Mouse (Mus musculus): ENCODE data around the gene Sae1.
"Not testable (repeated sequence)": the region's sequence is repeated elsewhere in the genome, so short reads cannot be mapped to it uniquely, and the experiment has no call there.

Sae1 gene

GRCm38 (mm10) chr7:16310521-16311452 is 76.8 kb downstream of the Sae1 start:
- DNase-seq (ENCODE audit: low spot score in 2 of 2): peak; percentile 59 to 63

GRCm38 (mm10) chr7:16310020-16310520 is 77.5 kb downstream of the Sae1 start:
- peak; percentile 72 to 77 for DNase-seq (ENCODE audit: low spot score in 2 of 2)

GRCm38 (mm10) chr7:16309318-16310019 is 78.1 kb downstream of the Sae1 start:
- peak; percentile 74 to 78 for DNase-seq (ENCODE audit: low spot score in 2 of 2)

DNA sequence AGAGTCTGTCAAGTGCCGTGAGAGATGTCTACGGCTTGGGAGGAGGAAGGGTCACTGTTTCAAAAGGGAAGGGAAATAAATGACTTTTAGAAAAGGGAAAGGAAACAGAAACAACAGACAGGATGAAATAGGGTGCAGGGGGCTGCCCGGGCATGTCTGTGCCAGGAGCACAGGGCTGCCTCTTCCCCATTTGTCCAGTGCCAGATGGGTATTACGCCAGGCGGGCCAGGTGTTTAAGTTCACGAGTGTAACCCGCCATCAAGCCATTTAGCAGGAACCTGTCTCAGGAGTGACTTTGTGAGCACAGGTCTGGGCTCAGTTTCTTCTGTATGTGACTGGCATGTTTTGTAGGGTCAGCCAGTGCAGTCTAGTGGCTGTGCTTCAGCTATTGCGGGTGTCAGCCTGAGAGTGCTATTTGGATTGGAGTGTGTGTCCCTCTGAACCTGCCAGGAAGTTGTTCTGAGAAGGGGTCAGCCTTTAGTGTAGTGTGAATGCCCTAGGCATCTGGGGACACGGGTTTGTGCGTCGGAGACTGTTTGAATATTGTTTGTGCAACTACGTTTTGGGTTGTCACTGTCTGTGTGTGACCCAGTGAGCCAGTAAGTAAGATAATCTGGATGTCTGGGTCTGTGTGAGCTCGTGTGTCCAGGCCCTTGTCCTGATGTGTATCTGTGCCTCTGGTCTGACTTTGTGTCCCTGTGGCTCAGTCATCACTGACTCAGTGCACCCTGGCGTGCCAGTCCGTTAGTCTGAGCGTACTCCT is 78.9 kb downstream of the Sae1 start:
- peak in 1 of 2 experiments; percentile 9 for DNase-seq (ENCODE audit: low spot score in 2 of 2)

GRCm38 (mm10) chr7:16308093-16308492 is 79.5 kb downstream of the Sae1 start, which contains the start of gene Bbc3:
Gene Bbc3, plus strand, starts transcription at chr7:16308393.
- not testable (repeated sequence) for DNase-seq (ENCODE audit: low spot score in 2 of 2)

DNA sequence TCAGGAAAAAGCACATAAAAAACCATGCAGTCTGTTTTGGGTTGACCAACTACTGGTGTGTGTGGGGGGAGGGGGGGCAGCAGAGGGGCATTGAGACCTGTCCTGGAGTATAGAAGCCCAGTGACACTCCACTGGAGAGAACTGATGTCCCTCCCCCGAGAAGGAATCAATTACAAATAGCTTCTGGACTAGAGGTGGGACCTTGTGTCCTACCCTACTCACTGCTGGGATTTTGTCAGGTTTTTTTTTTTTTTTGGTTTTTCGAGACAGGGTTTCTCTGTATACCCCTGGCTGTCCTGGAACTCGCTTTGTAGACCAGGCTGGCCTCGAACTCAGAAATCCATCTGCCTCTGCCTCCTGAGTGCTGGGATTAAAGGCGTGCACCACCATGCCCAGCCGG is 80.5 kb downstream of the Sae1 start:
- DNase-seq (ENCODE audit: low spot score in 2 of 2): not testable (repeated sequence)

GRCm38 (mm10) chr7:16299419-16300035 is 88.1 kb downstream of the Sae1 start:
- DNase-seq (ENCODE audit: low spot score in 2 of 2): peak; percentile 96

GRCm38 (mm10) chr7:16298927-16299326 is 88.7 kb downstream of the Sae1 start:
- no peak for DNase-seq (ENCODE audit: low spot score in 2 of 2)

- DNase-seq (ENCODE audit: low spot score in 2 of 2): no peak
These were observed 90.0 kb downstream of the Sae1 start for GRCm38 (mm10) chr7:16297616-16298015.

DNA sequence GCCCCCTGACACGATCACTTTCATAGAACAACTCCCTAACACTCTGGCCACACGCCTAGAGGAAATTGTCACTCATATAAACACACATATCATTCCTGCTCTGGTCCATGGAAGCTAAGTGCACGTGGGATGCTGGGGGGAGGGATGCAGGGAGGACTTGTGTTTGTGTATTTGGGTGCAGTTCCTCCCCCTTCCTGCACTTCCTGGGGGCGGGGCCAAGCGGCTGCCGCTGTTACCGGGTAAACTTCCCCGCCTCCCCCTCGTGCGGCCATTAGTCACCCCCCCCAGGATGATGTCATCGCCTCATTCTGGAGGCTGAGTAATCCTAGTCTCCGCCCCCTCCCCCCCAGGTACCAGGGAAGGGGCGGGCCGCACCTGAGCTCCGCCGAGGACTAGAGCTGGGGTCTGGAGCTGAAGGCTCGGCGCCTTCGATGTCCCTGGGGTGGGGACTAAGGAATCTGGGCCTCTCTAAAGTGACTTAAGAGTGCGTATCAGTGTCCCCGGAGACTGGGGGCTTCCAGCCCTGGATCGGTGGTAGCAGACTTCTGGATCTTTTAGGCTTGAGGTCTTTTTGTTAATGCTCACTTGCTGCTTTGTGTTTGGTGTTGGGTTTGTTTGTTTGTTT is 90.7 kb downstream of the Sae1 start:
- peak; percentile 78 for DNase-seq (ENCODE audit: low spot score in 2 of 2)

GRCm38 (mm10) chr7:16296146-16296545 is 91.5 kb downstream of the Sae1 start:
- DNase-seq (ENCODE audit: low spot score in 2 of 2): peak in 1 of 2 experiments; percentile 16

GRCm38 (mm10) chr7:16295321-16295900 is 92.2 kb downstream of the Sae1 start:
- DNase-seq (ENCODE audit: low spot score in 2 of 2): peak; percentile 82 to 87

DNA sequence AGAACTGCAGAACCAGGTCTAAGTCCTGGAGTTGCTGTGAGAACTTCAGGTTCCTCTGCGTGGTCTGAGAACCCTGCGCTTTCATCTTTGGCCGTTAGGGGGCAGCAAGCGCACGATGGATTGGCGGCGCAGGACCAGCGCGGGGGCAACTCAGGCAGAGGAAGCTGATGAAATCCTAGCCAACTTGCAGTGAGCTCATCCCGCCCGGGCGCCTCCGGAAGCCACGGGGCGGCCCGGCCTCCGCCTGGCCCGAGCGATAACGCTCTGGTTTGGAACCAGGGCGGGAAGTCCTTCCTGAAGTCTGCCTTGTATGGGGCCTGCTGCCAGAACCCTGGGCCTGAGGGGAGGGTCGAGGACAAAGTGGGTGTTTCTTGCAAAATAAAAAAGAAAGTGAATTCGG is 92.8 kb downstream of the Sae1 start:
- DNase-seq (ENCODE audit: low spot score in 2 of 2): peak; percentile 96 to 98

DNA sequence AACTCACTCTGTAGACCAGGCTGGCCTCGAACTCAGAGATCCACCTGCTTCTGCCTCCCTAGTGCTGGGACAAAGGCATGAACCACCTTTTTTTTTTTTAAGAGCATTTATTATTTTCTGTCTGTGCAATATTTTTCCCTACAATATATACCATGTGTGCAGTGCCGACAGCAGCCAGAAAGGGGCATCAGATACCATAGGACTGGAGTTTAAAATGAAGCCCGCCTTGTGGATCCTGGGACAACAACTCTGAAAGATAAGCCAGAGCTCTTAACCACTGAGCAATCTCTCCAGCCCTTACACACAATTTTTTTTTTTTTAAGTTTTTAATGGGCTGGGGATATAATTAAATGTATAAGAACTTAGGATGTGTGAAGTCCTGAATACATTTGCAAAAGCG is 93.3 kb downstream of the Sae1 start:
- peak in 1 of 2 experiments; percentile 39 for DNase-seq (ENCODE audit: low spot score in 2 of 2)

- no peak for DNase-seq (ENCODE audit: low spot score in 2 of 2)
These were observed 99.8 kb downstream of the Sae1 start for GRCm38 (mm10) chr7:16287791-16288190.

DNA sequence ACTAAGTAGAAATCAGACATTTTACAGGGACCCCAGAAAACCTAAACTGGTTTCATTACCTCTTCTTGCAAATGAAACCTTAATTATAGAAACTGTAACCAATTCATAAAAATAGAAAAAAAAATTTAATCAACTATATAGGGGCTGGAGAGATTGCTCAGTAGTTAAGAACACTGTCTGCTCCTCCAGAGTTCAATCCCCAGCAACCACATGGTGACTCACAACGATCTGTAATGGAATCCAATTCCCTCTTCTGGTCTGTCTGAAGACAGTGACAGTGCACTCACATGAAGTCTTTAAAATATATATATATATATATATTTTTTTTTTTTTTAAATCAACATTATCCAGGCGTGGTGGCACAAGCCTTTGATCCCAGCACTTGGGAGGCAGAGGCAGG is 100.6 kb downstream of the Sae1 start:
- no peak for DNase-seq (ENCODE audit: low spot score in 2 of 2)

- DNase-seq (ENCODE audit: low spot score in 2 of 2): peak; percentile 97 to 98
These were observed 101.3 kb downstream of the Sae1 start, which contains the start of gene Ccdc9 for GRCm38 (mm10) chr7:16286026-16286961. Gene Ccdc9, minus strand, starts transcription at chr7:16286795.

GRCm38 (mm10) chr7:16285450-16286025 is 102.1 kb downstream of the Sae1 start:
- peak; percentile 24 to 29 for DNase-seq (ENCODE audit: low spot score in 2 of 2)

- no peak for DNase-seq (ENCODE audit: low spot score in 2 of 2)
These were observed 102.7 kb downstream of the Sae1 start for GRCm38 (mm10) chr7:16284904-16285303.

Data from right cerebral cortex, adult 2 months (tissue).